Mouse (Mus musculus): Measurements from ENCODE around the gene Pnpla7. TPM values are rescaled to one million over a fixed set of nuclear protein-coding genes. Genes with fewer than 3 reads are reported as not detected.
A peak's percentile ranks its signal among the peaks of the same experiment; 100 is the strongest.

The Pnpla7 gene
- total and polyA plus RNA-seq, 3 experiments = 16.5 to 29.7 (median 22.4) TPM

DNA sequence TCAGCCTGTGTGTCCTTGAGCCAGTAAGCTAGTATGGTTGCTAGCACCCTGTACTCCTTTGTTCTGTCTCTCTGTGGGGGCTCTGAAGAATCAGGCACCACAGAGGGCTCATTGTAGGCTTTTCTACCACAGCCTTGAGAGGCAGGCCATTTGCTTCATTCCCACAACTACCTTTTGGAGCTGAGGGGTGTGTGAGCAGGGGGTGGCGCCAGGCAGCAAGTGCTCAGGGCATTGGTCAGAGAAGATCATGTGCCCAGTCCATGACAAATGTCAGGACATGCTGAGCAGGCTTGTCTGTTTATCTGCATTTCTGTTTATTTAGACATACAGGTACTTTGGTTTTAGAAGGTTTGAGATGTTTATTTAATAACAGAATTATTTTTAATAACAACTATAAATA, 49.3 kb downstream of the Pnpla7 start:
- Histone ChIP-seq H3K27me3 (ENCODE audit: control insufficient read depth, insufficient read depth, low read length) (no peaks in the 10 kb centered on the region), H3K27ac (no peak overlapping the region), H3K79me2 (replicated peaks; ENCODE audit: control insufficient read depth, insufficient read depth, low read length) (no peaks in the 10 kb centered on the region), H3K4me1 (ENCODE audit: control insufficient read depth, insufficient read depth, low read length) (no peaks in the 10 kb centered on the region), H3K4me3 (no peak overlapping the region), H3K9ac (ENCODE audit: low read depth, low read length) (no peak overlapping the region), H3K36me3 (ENCODE audit: control insufficient read depth, insufficient read depth, low read length) (no peaks in the 10 kb centered on the region)
- 91% methylated on average over 1 of the region's 1 CpGs for WGBS
- DNase-seq = no peak
- intact Hi-C loops (cut with DNase I) = no loop called here
- TF ChIP-seq POLR2A (IDR thresholded peaks at IDR 0.05; ENCODE audit: insufficient read depth, low read depth, low read length) (no peak), EP300 (IDR thresholded peaks at IDR 0.05; ENCODE audit: insufficient read depth, low read depth, low read length) (no peak), CTCF (IDR thresholded peaks at IDR 0.05) (no peak)

DNA sequence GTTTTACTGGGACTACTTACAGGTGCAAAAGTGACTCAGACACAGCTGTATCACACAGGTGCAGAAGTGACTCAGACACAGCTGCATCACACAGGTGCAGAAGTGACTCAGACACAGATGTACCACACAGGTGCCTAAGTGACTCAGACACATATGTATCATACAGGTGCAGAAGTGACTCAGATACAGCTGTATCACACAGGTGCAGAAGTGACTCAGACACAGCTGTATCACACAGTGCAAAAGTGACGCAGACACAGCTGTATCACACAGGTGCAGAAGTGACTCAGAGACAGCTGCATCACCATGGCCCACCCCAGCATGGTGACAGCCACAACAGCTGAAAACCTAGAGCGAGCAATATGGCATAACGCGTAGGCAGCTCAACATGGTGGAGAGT, 59.2 kb downstream of the Pnpla7 start:
- no peaks in the 10 kb centered on the region for H3K36me3 ChIP-seq (ENCODE audit: control insufficient read depth, insufficient read depth, low read length)
- no peak overlapping the region for H3K4me3 ChIP-seq
- 96% methylated on average over 4 of the region's 4 CpGs for WGBS
- intact Hi-C loops (cut with DNase I) = no loop called here
- TF ChIP-seq CTCF (IDR thresholded peaks at IDR 0.05) = no peak
- no peak for TF ChIP-seq EP300 (IDR thresholded peaks at IDR 0.05; ENCODE audit: insufficient read depth, low read depth, low read length)
- TF ChIP-seq POLR2A (IDR thresholded peaks at IDR 0.05; ENCODE audit: insufficient read depth, low read depth, low read length) = no peak
- no peak overlapping the region for H3K9ac ChIP-seq (ENCODE audit: low read depth, low read length)
- no peaks in the 10 kb centered on the region for H3K4me1 ChIP-seq (ENCODE audit: control insufficient read depth, insufficient read depth, low read length)
- no peak overlapping the region for H3K27ac ChIP-seq
- DNase-seq = no peak
- no peaks in the 10 kb centered on the region for H3K27me3 ChIP-seq (ENCODE audit: control insufficient read depth, insufficient read depth, low read length)
- H3K79me2 ChIP-seq (replicated peaks; ENCODE audit: control insufficient read depth, insufficient read depth, low read length) = no peaks in the 10 kb centered on the region

DNA sequence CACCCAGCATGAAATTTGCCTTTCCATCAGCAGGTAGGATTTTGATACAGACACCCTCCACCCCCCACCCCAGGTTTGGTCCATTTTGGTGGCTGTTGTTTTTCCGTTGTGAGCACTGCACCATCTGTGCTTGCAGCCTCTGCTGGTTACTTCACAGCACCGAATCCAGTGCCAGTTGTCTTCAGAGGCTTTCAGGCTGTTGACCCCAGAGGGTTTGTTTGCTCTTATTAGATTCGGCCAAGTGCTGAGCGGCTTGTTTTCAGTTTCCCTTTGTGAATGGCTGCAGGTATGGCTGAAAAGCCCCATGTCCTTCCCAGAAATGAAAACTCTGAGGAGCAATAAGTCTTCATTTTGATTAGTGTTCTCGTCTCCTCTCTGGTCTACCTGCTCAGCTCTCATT, 64.3 kb downstream of the Pnpla7 start:
- H3K27ac ChIP-seq = no peak overlapping the region
- no peaks in the 10 kb centered on the region for H3K4me1 ChIP-seq (ENCODE audit: control insufficient read depth, insufficient read depth, low read length)
- no peak for DNase-seq
- no peak overlapping the region for H3K4me3 ChIP-seq
- whole genome bisulfite sequencing = 89% methylated on average over 5 of the region's 5 CpGs
- H3K36me3 ChIP-seq (ENCODE audit: control insufficient read depth, insufficient read depth, low read length) = no peaks in the 10 kb centered on the region
- TF ChIP-seq POLR2A (IDR thresholded peaks at IDR 0.05; ENCODE audit: insufficient read depth, low read depth, low read length) (no peak), CTCF (IDR thresholded peaks at IDR 0.05) (no peak), EP300 (IDR thresholded peaks at IDR 0.05; ENCODE audit: insufficient read depth, low read depth, low read length) (no peak)
- no peak overlapping the region for H3K9ac ChIP-seq (ENCODE audit: low read depth, low read length)
- H3K27me3 ChIP-seq (ENCODE audit: control insufficient read depth, insufficient read depth, low read length) = no peaks in the 10 kb centered on the region
- intact Hi-C loops (cut with DNase I) = no loop called here
- no peaks in the 10 kb centered on the region for H3K79me2 ChIP-seq (replicated peaks; ENCODE audit: control insufficient read depth, insufficient read depth, low read length)

DNA sequence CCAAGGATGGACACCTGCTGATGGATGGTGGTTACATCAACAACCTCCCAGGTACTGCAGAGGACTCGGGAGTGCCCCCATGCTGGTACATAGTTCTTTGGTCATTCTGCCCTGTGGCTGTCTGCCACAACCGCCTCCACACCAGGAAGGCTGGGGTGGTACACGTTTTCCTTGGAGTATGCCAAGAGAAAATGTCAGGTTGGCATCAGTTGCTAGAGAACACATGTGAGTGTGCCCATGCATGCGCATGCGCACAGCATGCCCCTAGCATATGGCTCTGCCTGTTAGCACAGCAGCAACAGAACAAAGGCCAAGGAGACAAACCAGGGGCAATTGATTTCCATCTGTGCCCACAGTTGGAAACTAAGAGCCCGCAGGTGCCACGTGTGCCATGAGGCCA, 75.1 kb downstream of the Pnpla7 start:
- H3K4me3 ChIP-seq = no peak overlapping the region
- no peak for DNase-seq
- TF ChIP-seq EP300 (IDR thresholded peaks at IDR 0.05; ENCODE audit: insufficient read depth, low read depth, low read length) (no peak), CTCF (IDR thresholded peaks at IDR 0.05) (no peak), POLR2A (IDR thresholded peaks at IDR 0.05; ENCODE audit: insufficient read depth, low read depth, low read length) (no peak)
- no peaks in the 10 kb centered on the region for H3K27me3 ChIP-seq (ENCODE audit: control insufficient read depth, insufficient read depth, low read length)
- intact Hi-C loops (cut with DNase I) = no loop called here
- no peak overlapping the region for H3K9ac ChIP-seq (ENCODE audit: low read depth, low read length)
- H3K4me1 ChIP-seq (ENCODE audit: control insufficient read depth, insufficient read depth, low read length) = 0 out of 2 replicates have a peak, but pooled peaks cover 1% of the 10 kb centered on the region
- no peak overlapping the region for H3K27ac ChIP-seq
- H3K79me2 ChIP-seq (replicated peaks; ENCODE audit: control insufficient read depth, insufficient read depth, low read length) = no peaks in the 10 kb centered on the region
- 90% methylated on average over 7 of the region's 7 CpGs for WGBS
- H3K36me3 ChIP-seq (ENCODE audit: control insufficient read depth, insufficient read depth, low read length) = no peaks in the 10 kb centered on the region

DNA sequence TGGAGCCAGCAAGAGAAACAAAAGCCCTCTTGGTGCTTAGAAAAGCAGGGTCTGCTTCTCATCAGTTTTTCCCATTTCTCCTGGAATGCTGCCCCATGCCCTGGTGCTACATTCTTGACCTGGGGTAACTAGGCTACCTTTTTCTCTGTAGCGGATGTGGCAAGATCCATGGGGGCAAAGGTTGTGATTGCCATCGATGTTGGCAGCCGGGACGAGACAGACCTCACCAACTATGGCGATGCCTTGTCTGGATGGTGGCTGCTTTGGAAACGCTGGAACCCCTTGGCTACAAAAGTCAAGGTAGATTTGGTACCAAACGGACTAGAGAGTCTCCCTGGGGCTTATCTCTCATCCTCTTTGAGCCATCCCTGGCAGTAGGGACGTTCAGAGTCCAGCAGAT, 75.6 kb downstream of the Pnpla7 start:
- no peak for DNase-seq
- H3K27me3 ChIP-seq (ENCODE audit: control insufficient read depth, insufficient read depth, low read length) = no peaks in the 10 kb centered on the region
- 91% methylated on average over 8 of the region's 8 CpGs for WGBS
- TF ChIP-seq EP300 (IDR thresholded peaks at IDR 0.05; ENCODE audit: insufficient read depth, low read depth, low read length) = no peak
- no peak for TF ChIP-seq POLR2A (IDR thresholded peaks at IDR 0.05; ENCODE audit: insufficient read depth, low read depth, low read length)
- no peak for TF ChIP-seq CTCF (IDR thresholded peaks at IDR 0.05)
- no peaks in the 10 kb centered on the region for H3K36me3 ChIP-seq (ENCODE audit: control insufficient read depth, insufficient read depth, low read length)
- intact Hi-C loops (cut with DNase I) = no loop called here
- H3K4me3 ChIP-seq = no peak overlapping the region
- 0 out of 2 replicates have a peak, but pooled peaks cover 1% of the 10 kb centered on the region for H3K4me1 ChIP-seq (ENCODE audit: control insufficient read depth, insufficient read depth, low read length)
- no peaks in the 10 kb centered on the region for H3K79me2 ChIP-seq (replicated peaks; ENCODE audit: control insufficient read depth, insufficient read depth, low read length)
- no peak overlapping the region for H3K27ac ChIP-seq
- H3K9ac ChIP-seq (ENCODE audit: low read depth, low read length) = no peak overlapping the region

DNA sequence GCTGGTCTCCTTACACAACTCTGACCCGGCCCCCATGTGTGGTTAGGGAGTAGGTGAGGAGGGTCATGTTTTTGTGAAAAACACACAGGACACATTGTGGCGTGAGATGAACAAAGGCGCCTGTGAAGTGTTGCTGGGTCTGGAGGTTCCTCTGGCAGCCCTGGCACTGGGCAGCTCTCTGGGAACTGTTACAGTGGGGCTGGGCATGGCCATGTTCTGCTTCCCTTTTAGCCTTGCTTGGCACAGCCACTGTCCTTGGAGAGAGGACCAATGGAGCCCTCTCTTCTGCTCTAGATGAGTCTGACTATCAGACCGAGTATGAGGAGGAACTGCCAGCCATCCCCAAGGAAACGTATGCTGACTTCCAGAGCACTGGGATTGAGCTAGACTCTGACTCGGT, 77.3 kb downstream of the Pnpla7 start:
- no peaks in the 10 kb centered on the region for H3K27me3 ChIP-seq (ENCODE audit: control insufficient read depth, insufficient read depth, low read length)
- intact Hi-C loops (cut with DNase I) = no loop called here
- H3K79me2 ChIP-seq (replicated peaks; ENCODE audit: control insufficient read depth, insufficient read depth, low read length) = no peaks in the 10 kb centered on the region
- no peak overlapping the region for H3K4me3 ChIP-seq
- no peaks in the 10 kb centered on the region for H3K36me3 ChIP-seq (ENCODE audit: control insufficient read depth, insufficient read depth, low read length)
- H3K4me1 ChIP-seq (ENCODE audit: control insufficient read depth, insufficient read depth, low read length) = 0 out of 2 replicates have a peak, but pooled peaks cover 1% of the 10 kb centered on the region
- H3K9ac ChIP-seq (ENCODE audit: low read depth, low read length) = no peak overlapping the region
- DNase-seq = peak in 1 of 2 experiments; percentile 23
- 82% methylated on average over 6 of the region's 6 CpGs for WGBS
- TF ChIP-seq POLR2A (IDR thresholded peaks at IDR 0.05; ENCODE audit: insufficient read depth, low read depth, low read length) = no peak
- TF ChIP-seq EP300 (IDR thresholded peaks at IDR 0.05; ENCODE audit: insufficient read depth, low read depth, low read length) = no peak
- no peak for TF ChIP-seq CTCF (IDR thresholded peaks at IDR 0.05)
- H3K27ac ChIP-seq = no peak overlapping the region

All from heart, adult 2 months (tissue).